Mouse (Mus musculus) urinary bladder, adult 18-20 months (tissue): ENCODE results near the gene Magi2.

Experiments used
- DNase-seq, 2 experiments: peaks; one replicate each; pipeline ENCODE4 v3.0.0; 2022; ENCODE audit warnings: low spot score in 2 of 2, mixed read lengths in 2 of 2

The Magi2 gene

GRCm38 (mm10) chr5:20068921-20069486 lies 842.2 kb downstream of the Magi2 start:
- DNase-seq = no peak

GRCm38 (mm10) chr5:20074101-20074500 lies 847.3 kb downstream of the Magi2 start:
- no peak for DNase-seq

GRCm38 (mm10) chr5:20074867-20075266 lies 848.0 kb downstream of the Magi2 start:
- no peak for DNase-seq

GRCm38 (mm10) chr5:20078931-20079330 lies 852.1 kb downstream of the Magi2 start:
- no peak for DNase-seq

GRCm38 (mm10) chr5:20080605-20081309 lies 853.9 kb downstream of the Magi2 start:
- no peak for DNase-seq

- DNase-seq = no peak
These were observed 855.5 kb downstream of the Magi2 start for GRCm38 (mm10) chr5:20082368-20082767.

- no peak for DNase-seq
These were observed 860.2 kb downstream of the Magi2 start for GRCm38 (mm10) chr5:20087083-20087482.

GRCm38 (mm10) chr5:20103869-20104268 lies 877.0 kb downstream of the Magi2 start:
- DNase-seq = no peak

GRCm38 (mm10) chr5:20104496-20104895 lies 877.7 kb downstream of the Magi2 start:
- DNase-seq = no peak

- no peak for DNase-seq
These were observed 882.7 kb downstream of the Magi2 start for GRCm38 (mm10) chr5:20109496-20109895.

- no peak for DNase-seq
These were observed 890.3 kb downstream of the Magi2 start for GRCm38 (mm10) chr5:20117156-20117555.

GRCm38 (mm10) chr5:20140235-20140634 lies 913.4 kb downstream of the Magi2 start:
- DNase-seq = no peak

- DNase-seq = no peak
These were observed 914.0 kb downstream of the Magi2 start for GRCm38 (mm10) chr5:20140662-20141444.

GRCm38 (mm10) chr5:20153359-20154125 lies 926.7 kb downstream of the Magi2 start:
- no peak for DNase-seq

GRCm38 (mm10) chr5:20196765-20197164 lies 969.9 kb downstream of the Magi2 start:
- no peak for DNase-seq

- DNase-seq = no peak
These were observed 970.6 kb downstream of the Magi2 start for GRCm38 (mm10) chr5:20197395-20197794.

GRCm38 (mm10) chr5:20201348-20201747 lies 974.5 kb downstream of the Magi2 start:
- DNase-seq = no peak

- no peak for DNase-seq
These were observed 981.3 kb downstream of the Magi2 start for GRCm38 (mm10) chr5:20208110-20208509.

GRCm38 (mm10) chr5:20213299-20213698 lies 986.5 kb downstream of the Magi2 start:
- DNase-seq = no peak

- DNase-seq = no peak
These were observed 999.8 kb downstream of the Magi2 start for GRCm38 (mm10) chr5:20226471-20227210.
